Mouse (Mus musculus) liver, embryonic 14.5 days (tissue): ENCODE results near the gene Bclaf3.
"Not testable (repeated sequence)": the region's sequence is repeated elsewhere in the genome, so short reads cannot be mapped to it uniquely, and the experiment has no call there.

ENCODE experiments used
- CTCF ChIP-seq: IDR thresholded peaks from 2 replicates; pipeline ENCODE4 v1.5.1; 2016; ENCODE audit warnings: antibody characterized with exemption, low read depth, control low read depth
- EP300 ChIP-seq: IDR thresholded peaks from 2 replicates; pipeline ENCODE4 v1.6.1; 2016; ENCODE audit warnings: antibody characterized with exemption, low read depth

- not testable (repeated sequence) for TF ChIP-seq CTCF
- peak; percentile 86 for TF ChIP-seq EP300
Observed at GRCm38 (mm10) chrX:159478243-159478940, 48.1 kb upstream of the Bclaf3 start.
